Mouse (Mus musculus) forebrain, embryonic 11.5 days (tissue): ENCODE measurements around the gene Atrx. TPM values are rescaled to one million over a fixed set of nuclear protein-coding genes. Genes with fewer than 3 reads are reported as not detected.
"Not testable (repeated sequence)": the region's sequence is repeated elsewhere in the genome, so short reads cannot be mapped to it uniquely, and the experiment has no call there.

ENCODE experiments used
- ATAC-seq: fragments of 200-750 bp; cut with Nextera tagmentation; replicated peaks from 2 replicates; pipeline ENCODE4 v1.8.0; 2017; ENCODE audit warnings: moderate TSS enrichment; ENCODE audit not compliant: low FRiP score
- DNase-seq: peaks from one replicate; pipeline ENCODE4 v3.0.0-alpha.2; 2017; ENCODE audit warnings: low spot score
- H3K27ac ChIP-seq: fragments of 300-500 bp; sonication (generic); 2 replicates; pipeline ENCODE4 v1.5.1; 2014; ENCODE audit warnings: low read depth, low read length
- H3K27me3 ChIP-seq: fragments of 300-500 bp; sonication (generic); 2 replicates; pipeline ENCODE4 v1.6.1; 2014; ENCODE audit warnings: mild to moderate bottlenecking, low read length, mixed read lengths; ENCODE audit not compliant: control insufficient read depth, insufficient read depth
- H3K36me3 ChIP-seq: fragments of 300-500 bp; sonication (generic); 2 replicates; pipeline ENCODE4 v1.6.1; 2014; ENCODE audit warnings: mild to moderate bottlenecking, low read length, moderate library complexity, mixed read lengths; ENCODE audit not compliant: control insufficient read depth, insufficient read depth
- H3K4me1 ChIP-seq: fragments of 300-500 bp; sonication (generic); replicated peaks from 2 replicates; pipeline ENCODE4 v1.6.1; 2014; ENCODE audit warnings: low read length, mixed read lengths; ENCODE audit not compliant: control insufficient read depth, insufficient read depth
- H3K4me2 ChIP-seq: fragments of 300-500 bp; sonication (generic); 2 replicates; pipeline ENCODE4 v1.6.1; 2014; ENCODE audit warnings: low read depth, mild to moderate bottlenecking, low read length, moderate library complexity, mixed read lengths; ENCODE audit not compliant: severe bottlenecking
- H3K4me3 ChIP-seq: fragments of 300-500 bp; sonication (generic); 2 replicates; pipeline ENCODE4 v1.5.1; 2014; ENCODE audit warnings: low read depth, low read length
- H3K9ac ChIP-seq: fragments of 300-500 bp; sonication (generic); 2 replicates; pipeline ENCODE4 v1.6.1; 2014; ENCODE audit warnings: low read length
- H3K9me3 ChIP-seq: fragments of 300-500 bp; sonication (generic); 2 replicates; pipeline ENCODE4 v1.6.1; 2016; ENCODE audit warnings: low read length, mixed read lengths; ENCODE audit not compliant: control insufficient read depth
- WGBS: fragments of 180-500 bp; shearing (Covaris S2); extraction: QIAGEN DNeasy Blood & Tissue Kit; methylation state at CpG from one replicate; pipeline ENCODE4 v1.1.7; 2014; 5-methylcytosine and 5-hydroxymethylcytosine counted together
- polyA plus RNA-seq: library from polyadenylated mRNA; unstranded; fragments of >200 nt; fragmentation: Nextera tagmentation; extraction: Ambion mirVana; gene quantifications from 2 replicates; pipeline ENCODE4 v1.2.1, GENCODE M21; 2014

The Atrx gene
- 203 and 228 TPM in 2 replicates for polyA plus RNA-seq

DNA sequence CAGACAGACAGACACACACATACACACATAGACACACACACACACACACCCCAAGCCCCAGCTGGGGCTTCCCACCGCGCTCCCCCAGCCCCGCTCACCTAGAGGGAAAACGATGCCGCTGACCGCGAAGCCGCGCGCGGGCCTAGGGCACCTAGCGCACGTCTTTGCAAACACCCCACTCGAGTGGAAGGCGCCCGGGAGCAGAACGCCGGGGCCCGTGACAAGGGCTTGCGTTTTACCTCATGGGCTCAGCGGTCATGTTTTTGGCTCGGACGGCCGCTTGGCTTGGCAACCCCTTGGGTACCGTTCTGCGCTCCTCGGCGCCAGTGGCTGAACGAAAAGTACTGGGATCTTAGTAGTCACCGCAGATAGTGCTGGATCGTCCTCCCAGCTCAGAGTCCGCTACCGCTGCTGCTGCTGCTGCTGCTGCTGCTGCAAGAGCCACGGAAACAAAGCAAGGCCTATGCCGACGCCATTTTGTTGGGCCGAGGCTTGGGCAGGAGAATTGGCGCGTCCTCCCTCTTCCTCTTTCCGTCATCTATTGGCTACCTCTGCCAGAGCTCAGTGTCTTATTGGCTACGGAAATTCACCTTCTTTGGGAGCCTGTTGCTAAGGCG is at the start of gene Atrx:
TSS of gene Atrx (minus strand) at position 543 of the 617 bp plus-strand sequence.
- H3K27ac ChIP-seq: peak within 1 kb of the TSS; percentile 88
- DNase-seq (peak; percentile 82), ATAC-seq (peak; percentile 95)
- 12% methylated on average over 40 of the region's 42 CpGs for WGBS
- H3K9ac ChIP-seq: peak within 1 kb of the TSS; percentile 82
- H3K27me3 ChIP-seq: no peaks in the 10 kb centered on the region; the same call in 1 of the 2 replicates
- no peaks in the 10 kb centered on the region for H3K9me3 ChIP-seq
- H3K4me2 ChIP-seq: peak within 1 kb of the TSS; percentile 41; the same call in 1 of the 2 replicates
- no peaks in the 10 kb centered on the region for H3K36me3 ChIP-seq
- no peaks in the 10 kb centered on the region for H3K4me1 ChIP-seq
- peak within 1 kb of the TSS; percentile 44 for H3K4me3 ChIP-seq

DNA sequence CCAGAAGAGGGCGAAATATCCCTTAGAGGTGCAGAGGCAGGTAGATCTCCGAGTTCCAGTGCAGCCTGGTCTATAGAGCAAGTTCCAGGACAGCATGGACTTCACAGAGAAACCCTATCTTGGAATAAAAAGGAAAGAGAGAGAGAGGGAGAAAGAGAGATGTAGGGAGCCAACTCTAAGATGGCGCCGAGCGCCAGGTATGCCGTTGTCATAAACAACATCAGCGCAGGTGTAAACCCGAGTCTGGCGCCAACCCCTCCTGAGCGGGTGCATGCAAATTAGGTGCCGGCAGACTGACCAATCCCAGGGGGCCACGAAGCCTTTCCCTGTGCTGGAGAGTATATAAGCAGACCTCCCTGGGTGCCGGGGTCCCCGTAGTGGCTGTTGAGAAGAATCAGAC is 27.9 kb upstream of the Atrx start:
- H3K27ac ChIP-seq, DNase-seq, H3K27me3 ChIP-seq, H3K4me2 ChIP-seq, H3K4me1 ChIP-seq, H3K4me3 ChIP-seq, H3K36me3 ChIP-seq, H3K9me3 ChIP-seq, ATAC-seq, H3K9ac ChIP-seq: not testable (repeated sequence)
- WGBS: 78% methylated on average over 14 of the region's 14 CpGs

DNA sequence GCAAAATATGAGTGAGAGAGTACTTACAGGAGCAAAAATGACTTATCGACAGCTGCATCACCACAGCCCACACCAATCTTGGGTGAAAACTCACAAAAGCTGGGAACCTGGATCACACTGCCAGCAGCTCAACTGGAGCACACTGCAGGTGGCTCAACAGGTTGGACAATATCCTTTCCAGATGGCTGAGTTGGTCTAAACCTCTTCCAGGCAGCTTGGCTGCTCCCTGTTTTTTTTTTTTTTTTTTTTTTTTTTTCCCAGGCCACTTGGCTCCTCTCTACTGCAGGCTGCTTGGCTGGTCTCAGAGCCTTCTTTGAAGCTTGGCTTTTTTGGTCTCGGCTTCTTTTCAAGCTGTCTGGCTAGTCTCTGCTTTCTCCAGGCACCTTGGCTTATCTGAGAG is 24.8 kb upstream of the Atrx start:
- 88% methylated on average over 2 of the region's 2 CpGs for WGBS

DNA sequence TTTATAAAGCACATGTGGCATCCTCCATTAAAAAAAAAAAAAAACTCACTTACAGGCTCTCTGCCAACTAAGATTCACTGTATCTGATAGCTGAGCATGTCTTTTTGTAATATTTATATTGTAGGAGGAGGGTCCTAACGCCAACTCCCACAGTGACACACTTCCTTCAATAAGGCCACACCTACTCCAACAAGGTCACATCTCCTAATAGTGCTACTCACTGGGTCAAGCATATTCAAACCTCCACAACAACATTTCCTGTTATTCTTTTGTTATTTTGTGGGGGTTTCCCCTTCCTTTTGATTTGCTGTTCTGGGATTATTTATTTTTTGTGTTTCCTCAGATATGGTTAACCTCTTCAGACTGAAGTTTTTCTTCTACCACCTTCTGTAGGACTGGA is 17.2 kb upstream of the Atrx start:
- DNase-seq: no peak
- 71% methylated on average over 1 of the region's 1 CpGs for WGBS
- Histone ChIP-seq H3K4me1 (no peaks in the 10 kb centered on the region), H3K9ac (no peak overlapping the region), H3K27me3 (no peaks in the 10 kb centered on the region), H3K4me2 (no peak overlapping the region), H3K27ac (no peak overlapping the region), H3K36me3 (no peaks in the 10 kb centered on the region), H3K9me3 (no peaks in the 10 kb centered on the region), H3K4me3 (no peak overlapping the region)
- no peak for ATAC-seq

More for the DNA sequence above, 24.8 kb upstream of the Atrx start:
- no peak for DNase-seq
- H3K9me3 ChIP-seq: no peaks in the 10 kb centered on the region
- no peaks in the 10 kb centered on the region for H3K4me1 ChIP-seq
- no peak overlapping the region for H3K9ac ChIP-seq
- H3K36me3 ChIP-seq: no peaks in the 10 kb centered on the region
- H3K4me3 ChIP-seq: no peak overlapping the region
- ATAC-seq: no peak
- H3K27me3 ChIP-seq: no peaks in the 10 kb centered on the region
- H3K27ac ChIP-seq: no peak overlapping the region
- H3K4me2 ChIP-seq: no peak overlapping the region

DNA sequence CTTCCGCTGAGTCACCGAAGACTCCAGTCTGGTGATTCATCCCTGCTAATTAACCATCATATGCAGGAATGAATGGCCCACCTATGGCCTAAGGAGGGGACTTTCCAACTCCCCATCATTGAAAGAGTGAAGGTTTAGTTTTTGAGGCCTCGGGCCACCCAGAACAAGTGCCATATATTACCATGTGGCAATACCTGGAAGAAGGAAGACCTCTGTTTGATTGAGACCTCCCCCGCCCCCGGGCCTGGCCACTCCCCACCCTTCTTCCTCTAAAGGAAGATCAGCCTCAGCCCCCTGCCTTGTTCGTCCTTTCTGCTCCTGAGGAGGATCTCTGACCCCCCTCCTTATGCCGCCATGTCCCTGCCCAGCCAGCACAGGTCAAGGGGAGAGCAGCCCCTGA is 10.0 kb upstream of the Atrx start:
- Histone ChIP-seq H3K4me1 (no peaks in the 10 kb centered on the region), H3K9me3 (no peaks in the 10 kb centered on the region), H3K36me3 (no peaks in the 10 kb centered on the region), H3K4me3 (no peak overlapping the region), H3K27ac (no peak overlapping the region), H3K27me3 (no peaks in the 10 kb centered on the region), H3K4me2 (no peak overlapping the region), H3K9ac (no peak overlapping the region)
- DNase-seq (no peak), ATAC-seq (no peak)
- 85% methylated on average over 7 of the region's 7 CpGs for WGBS

DNA sequence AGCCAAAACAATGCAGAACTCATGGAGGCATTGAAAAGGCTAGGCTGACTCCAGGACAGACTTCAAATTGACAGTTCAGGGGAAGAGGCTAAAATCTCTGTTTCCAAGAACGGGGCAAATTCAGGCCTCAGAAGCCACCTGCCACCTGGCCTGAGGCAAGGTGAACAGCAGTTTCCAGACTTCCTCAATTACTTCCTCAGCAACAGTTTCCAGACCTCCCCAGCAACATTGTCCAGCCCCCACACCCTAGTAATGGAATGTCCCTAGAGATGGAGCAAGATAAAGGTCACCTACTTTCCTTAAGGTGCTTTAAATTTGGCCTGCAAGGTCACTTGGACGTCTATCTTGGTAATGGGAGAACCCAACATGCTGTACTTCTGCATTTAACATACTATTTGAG is 8.5 kb upstream of the Atrx start:
- Histone ChIP-seq H3K4me2 (no peak overlapping the region), H3K27me3 (no peaks in the 10 kb centered on the region), H3K4me3 (no peak overlapping the region), H3K27ac (no peak overlapping the region), H3K36me3 (no peaks in the 10 kb centered on the region), H3K4me1 (no peaks in the 10 kb centered on the region), H3K9ac (no peak overlapping the region), H3K9me3 (no peaks in the 10 kb centered on the region)
- WGBS: 56% methylated on average over 2 of the region's 2 CpGs
- DNase-seq (no peak), ATAC-seq (no peak)

DNA sequence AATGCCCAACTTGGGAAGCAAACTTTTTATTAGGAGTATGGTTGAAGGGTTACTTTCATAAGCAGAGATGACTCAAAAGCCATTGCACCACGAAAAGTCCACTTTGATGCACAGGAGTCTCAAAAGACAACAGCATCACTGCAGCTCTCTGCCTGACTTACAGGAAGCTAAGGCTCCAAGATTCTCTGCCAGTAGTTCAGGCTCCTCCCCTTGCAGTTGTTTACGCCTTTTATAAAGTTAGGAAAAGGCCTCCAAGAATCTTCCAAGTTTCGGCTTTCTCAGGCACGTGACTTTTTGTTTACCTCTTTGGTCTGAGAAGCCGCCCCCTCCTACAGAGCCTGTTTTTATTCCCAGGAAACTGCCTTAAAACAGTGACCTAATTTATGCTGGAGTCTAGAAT is 5.1 kb upstream of the Atrx start:
- Histone ChIP-seq H3K9ac (no peak overlapping the region), H3K4me3 (no peak overlapping the region), H3K36me3 (no peaks in the 10 kb centered on the region), H3K4me2 (no peak overlapping the region), H3K4me1 (no peaks in the 10 kb centered on the region), H3K27ac (no peak overlapping the region), H3K27me3 (no peaks in the 10 kb centered on the region; the same call in 1 of the 2 replicates), H3K9me3 (no peaks in the 10 kb centered on the region)
- DNase-seq (no peak), ATAC-seq (no peak)
- 68% methylated on average over 5 of the region's 5 CpGs for WGBS

DNA sequence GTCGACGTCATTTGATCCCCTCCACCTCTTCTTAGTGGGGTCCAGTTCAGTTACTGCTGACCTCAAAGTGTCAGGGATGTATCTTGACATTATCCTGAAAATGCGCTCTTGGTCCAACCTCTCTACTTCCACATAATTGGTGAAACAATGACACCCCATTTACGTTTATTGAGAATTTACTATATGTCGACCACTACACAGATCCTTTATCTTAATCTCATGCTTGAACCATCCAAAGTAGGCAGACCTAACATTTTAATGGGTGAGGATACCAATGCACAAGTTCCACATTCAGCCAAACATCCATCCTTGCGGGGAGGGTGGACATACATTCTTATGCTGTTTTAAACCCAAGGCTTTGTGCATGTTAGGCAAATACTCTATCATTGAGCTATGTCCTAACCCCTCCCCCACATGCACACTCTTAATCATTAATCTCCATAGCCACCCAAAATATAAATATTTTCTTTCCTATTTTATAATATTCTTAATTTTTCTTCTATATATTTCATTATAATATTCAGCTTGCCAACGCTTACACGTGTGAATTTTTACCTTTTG is 355 bp upstream of the Atrx start:
- Histone ChIP-seq H3K4me2 (peak overlapping the region; percentile 31; the same call in 1 of the 2 replicates), H3K4me1 (no peaks in the 10 kb centered on the region), H3K27ac (no peak overlapping the region), H3K36me3 (no peaks in the 10 kb centered on the region), H3K4me3 (peak overlapping the region; percentile 44), H3K27me3 (no peaks in the 10 kb centered on the region; the same call in 1 of the 2 replicates), H3K9ac (no peak overlapping the region), H3K9me3 (no peaks in the 10 kb centered on the region)
- peak; percentile 18; the same call in 1 of the 2 replicates for ATAC-seq
- WGBS: 31% methylated on average over 8 of the region's 8 CpGs
- DNase-seq: no peak
